Mouse (Mus musculus) spleen, postnatal 36 days (tissue): ENCODE measurements around the gene Fam155a.
"Not testable (repeated sequence)": the region's sequence is repeated elsewhere in the genome, so short reads cannot be mapped to it uniquely, and the experiment has no call there.

Source experiments
- DNase-seq, 2 experiments: peaks; one replicate each; pipeline ENCODE4 v3.0.0; 2022; ENCODE audit warnings: low spot score in 2 of 2, mixed read lengths in 1 of 2

The Fam155a gene

GRCm38 (mm10) chr8:9404651-9405050 lies 366.3 kb downstream of the Fam155a start:
- DNase-seq: no peak

DNA sequence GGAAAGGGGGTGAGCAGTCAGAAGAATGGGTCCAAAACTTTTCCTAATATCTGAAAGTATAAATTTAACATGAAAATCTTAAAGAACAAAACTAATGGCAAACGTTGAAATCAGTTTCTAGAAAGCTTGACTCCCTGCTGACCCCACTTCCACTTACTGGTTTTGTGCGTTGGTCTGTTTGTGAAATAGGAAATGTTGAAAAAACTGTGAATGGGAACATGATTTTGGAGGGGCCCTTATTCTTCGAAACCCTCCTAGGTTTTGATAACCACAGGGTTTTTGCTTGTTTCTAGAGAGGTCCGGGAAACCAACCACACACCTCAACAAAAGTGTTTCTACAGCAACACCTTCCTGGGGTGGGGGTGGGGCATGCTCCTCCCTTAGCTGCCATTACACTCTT lies 368.6 kb downstream of the Fam155a start:
- DNase-seq: no peak

- DNase-seq: no peak
These were observed 372.2 kb downstream of the Fam155a start for GRCm38 (mm10) chr8:9398606-9399263.

- DNase-seq: no peak
These were observed 372.9 kb downstream of the Fam155a start for GRCm38 (mm10) chr8:9398040-9398439.

- DNase-seq: no peak
These were observed 376.3 kb downstream of the Fam155a start for GRCm38 (mm10) chr8:9394670-9395069.

- DNase-seq: no peak
These were observed 377.7 kb downstream of the Fam155a start for GRCm38 (mm10) chr8:9393246-9393645.

DNA sequence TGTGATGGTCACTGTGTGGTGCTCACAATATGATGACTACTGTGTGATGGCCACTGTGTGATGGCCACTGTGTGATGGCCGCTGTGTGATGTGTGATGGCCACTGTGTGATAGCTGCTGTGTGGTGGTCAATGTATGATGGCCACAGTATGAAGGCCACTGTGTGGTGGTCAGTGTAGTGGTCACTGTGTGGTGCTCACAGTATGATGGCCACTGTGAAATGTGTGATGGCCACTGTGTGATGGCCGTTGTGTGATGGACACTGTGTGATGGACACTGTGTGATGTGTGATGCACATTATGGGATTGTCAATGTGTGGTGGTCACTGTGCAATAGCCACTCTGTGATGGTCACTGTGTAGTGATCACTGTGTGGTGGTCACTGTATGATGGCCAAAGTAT lies 380.7 kb downstream of the Fam155a start:
- DNase-seq: not testable (repeated sequence)

DNA sequence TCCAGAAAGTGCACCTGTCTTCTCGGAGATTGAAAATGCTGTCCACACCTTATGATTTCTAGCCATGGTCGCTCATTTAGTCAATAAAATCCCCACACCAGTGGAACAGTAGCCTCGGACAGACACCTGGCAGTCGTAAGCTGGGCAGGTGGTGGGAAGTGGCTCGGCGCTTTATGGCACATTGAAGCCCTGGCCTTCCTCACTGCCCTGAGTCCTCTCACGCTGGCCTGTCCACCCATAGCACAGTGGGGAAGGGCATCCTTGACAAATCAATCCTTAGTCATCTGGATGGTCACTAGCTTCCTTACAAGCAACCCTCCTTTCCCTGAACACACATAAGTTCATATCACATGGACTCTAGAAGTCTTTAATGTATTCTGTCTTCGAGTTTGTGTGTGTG lies 401.8 kb downstream of the Fam155a start:
- no peak for DNase-seq

GRCm38 (mm10) chr8:9367721-9368120 lies 403.2 kb downstream of the Fam155a start:
- DNase-seq: no peak

GRCm38 (mm10) chr8:9365381-9365780 lies 405.6 kb downstream of the Fam155a start:
- no peak for DNase-seq

GRCm38 (mm10) chr8:9348523-9349135 lies 422.3 kb downstream of the Fam155a start:
- DNase-seq: peak in 1 of 2 experiments; percentile 5

DNA sequence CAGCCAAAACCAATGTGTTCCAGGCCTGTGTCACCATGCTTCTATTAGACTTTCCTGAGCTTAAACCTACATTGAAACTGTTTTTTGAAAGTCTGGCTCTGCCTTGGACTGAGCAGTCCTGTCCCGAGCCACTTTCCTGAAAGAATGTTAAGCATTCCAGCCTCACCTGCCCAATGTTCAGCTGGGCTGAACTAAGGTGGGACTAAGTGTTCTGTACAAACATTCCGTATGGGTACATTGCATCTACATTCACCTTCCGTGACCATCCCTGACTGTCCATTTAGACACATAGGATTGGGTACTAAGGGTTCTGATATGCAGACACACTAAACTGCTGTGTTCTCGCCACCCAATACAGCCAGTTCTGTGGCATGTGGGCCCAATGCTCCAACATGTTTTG lies 423.8 kb downstream of the Fam155a start:
- DNase-seq: no peak

DNA sequence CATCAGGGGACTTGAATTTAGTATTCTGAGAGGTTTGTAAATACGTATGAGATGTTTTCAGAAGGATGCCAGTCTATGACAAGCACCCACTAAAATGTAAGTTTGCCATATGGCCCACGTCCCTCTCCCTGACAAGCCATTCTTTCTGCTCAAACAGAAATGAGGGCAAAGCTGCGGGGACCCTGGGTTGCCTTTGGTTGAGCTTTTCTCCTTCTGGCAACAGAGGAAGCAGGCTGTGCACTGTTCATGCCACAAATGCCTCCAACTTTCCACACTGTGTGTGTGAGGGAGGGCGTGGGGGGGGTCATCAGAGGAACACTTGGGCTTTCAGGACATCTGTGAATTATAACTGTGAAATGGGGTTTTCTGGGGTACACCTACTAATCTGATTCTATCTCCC lies 426.8 kb downstream of the Fam155a start:
- no peak for DNase-seq

- DNase-seq: no peak
These were observed 428.0 kb downstream of the Fam155a start for GRCm38 (mm10) chr8:9342998-9343397.

- DNase-seq: no peak
These were observed 428.4 kb downstream of the Fam155a start for GRCm38 (mm10) chr8:9342593-9342992.

- no peak for DNase-seq
These were observed 433.1 kb downstream of the Fam155a start for GRCm38 (mm10) chr8:9337905-9338304.

GRCm38 (mm10) chr8:9335933-9336303 lies 435.0 kb downstream of the Fam155a start:
- no peak for DNase-seq

GRCm38 (mm10) chr8:9335285-9335932 lies 435.6 kb downstream of the Fam155a start:
- DNase-seq: no peak

- no peak for DNase-seq
These were observed 438.2 kb downstream of the Fam155a start for GRCm38 (mm10) chr8:9332766-9333165.

DNA sequence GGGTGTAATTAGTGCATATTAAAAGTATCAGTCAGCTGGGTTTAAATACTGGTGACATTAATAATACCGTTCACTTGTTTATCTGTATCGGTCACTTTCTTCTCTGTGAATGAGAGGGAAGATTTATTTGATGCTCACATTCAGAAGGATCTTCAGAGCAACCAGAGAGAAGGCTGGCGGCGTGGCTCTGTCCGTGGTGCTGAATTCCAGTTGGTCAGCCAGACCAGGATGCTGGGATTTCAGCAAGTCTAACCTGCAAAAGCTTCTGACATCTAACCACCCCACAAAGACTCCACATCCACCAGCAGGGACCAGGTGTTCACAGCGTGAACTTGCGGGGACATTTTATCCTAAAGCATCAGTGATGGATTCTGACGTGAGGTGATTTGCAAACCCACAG lies 461.5 kb downstream of the Fam155a start:
- no peak for DNase-seq

DNA sequence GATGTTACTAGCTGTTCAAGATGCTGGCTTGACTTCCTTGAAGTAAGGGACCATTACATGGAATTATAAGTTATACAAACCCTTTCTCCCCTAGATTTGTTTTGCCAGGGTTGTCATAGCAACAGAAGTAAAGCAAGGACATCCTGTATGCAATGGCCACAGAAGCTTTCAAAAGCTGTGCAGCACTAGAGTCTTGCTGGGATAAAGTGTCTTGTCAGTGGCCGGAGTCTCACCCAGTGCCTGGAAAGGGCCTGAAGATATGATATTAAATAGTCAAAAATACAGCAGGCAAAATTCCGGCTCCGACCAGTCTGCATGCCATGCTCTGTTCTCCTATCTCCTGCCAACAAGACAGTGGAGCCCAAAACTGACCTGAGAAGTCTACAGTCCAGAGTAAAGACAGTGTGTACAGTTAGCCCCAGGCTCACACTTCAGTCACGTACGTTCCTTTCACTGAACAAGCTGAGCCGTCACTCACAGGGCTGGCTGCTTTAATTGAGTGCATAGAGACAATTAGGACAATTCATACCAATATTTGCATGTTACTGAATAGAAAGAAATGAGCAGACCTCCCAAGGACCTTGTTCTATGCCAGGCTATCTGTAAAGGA lies 467.3 kb downstream of the Fam155a start:
- no peak for DNase-seq

- no peak for DNase-seq
These were observed 475.9 kb downstream of the Fam155a start for GRCm38 (mm10) chr8:9295046-9295445.

DNA sequence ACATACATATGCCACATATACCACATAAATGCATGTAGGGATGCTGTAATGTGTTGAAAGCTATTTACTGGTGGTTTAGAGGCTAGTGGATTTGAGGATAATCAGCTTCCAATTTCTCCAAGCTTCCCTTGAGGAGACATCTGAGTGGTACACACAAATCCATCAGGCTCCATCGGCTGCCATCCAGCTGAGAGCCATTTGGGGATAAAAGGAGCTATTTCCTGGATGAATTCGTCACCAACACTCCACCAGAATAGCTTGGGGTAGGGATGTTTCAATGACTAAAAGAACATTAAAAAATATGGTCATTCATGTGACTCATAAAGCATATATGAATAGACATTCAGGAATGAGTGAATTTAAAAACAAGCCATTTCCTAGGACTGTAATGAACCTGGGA lies 478.4 kb downstream of the Fam155a start:
- no peak for DNase-seq
